Mouse (Mus musculus): ENCODE measurements around the gene Slc36a4. TPM values are rescaled to one million over a fixed set of nuclear protein-coding genes. Genes with fewer than 3 reads are reported as not detected.

Slc36a4 gene
- polyA plus RNA-seq, 1 experiment: 0.01 TPM

- H3K36me3 ChIP-seq (ENCODE audit: control insufficient read depth): no peaks in the 10 kb centered on the region
- H3K4me1 ChIP-seq (ENCODE audit: control insufficient read depth): no peaks in the 10 kb centered on the region
- TF ChIP-seq GATA1 (IDR thresholded peaks at IDR 0.05; ENCODE audit: low read length): no peak
- H3K27me3 ChIP-seq (ENCODE audit: control insufficient read depth): no peaks in the 10 kb centered on the region
- H3K4me3 ChIP-seq (replicated peaks): no peak overlapping the region
- H3K9me3 ChIP-seq (ENCODE audit: control insufficient read depth, low read length): 0 out of 2 replicates have a peak, but pooled peaks cover 3% of the 10 kb centered on the region
Observed at GRCm38 (mm10) chr9:15774911-15775310, 65.4 kb downstream of the Slc36a4 start.

GRCm38 (mm10) chr9:15781936-15782335 lies 72.4 kb downstream of the Slc36a4 start:
- Histone ChIP-seq H3K4me1 (ENCODE audit: control insufficient read depth) (no peaks in the 10 kb centered on the region), H3K4me3 (replicated peaks) (no peak overlapping the region), H3K27me3 (ENCODE audit: control insufficient read depth) (no peaks in the 10 kb centered on the region), H3K36me3 (ENCODE audit: control insufficient read depth) (no peaks in the 10 kb centered on the region), H3K9me3 (ENCODE audit: control insufficient read depth, low read length) (no peaks in the 10 kb centered on the region)
- no peak for TF ChIP-seq GATA1 (IDR thresholded peaks at IDR 0.05; ENCODE audit: low read length)
- TF ChIP-seq TAL1 (IDR thresholded peaks at IDR 0.05; ENCODE audit: low read length): no peak

GRCm38 (mm10) chr9:15786192-15786591 lies 76.7 kb downstream of the Slc36a4 start:
- H3K9me3 ChIP-seq (ENCODE audit: control insufficient read depth, low read length): no peaks in the 10 kb centered on the region
- H3K4me3 ChIP-seq (replicated peaks): no peak overlapping the region
- H3K27me3 ChIP-seq (ENCODE audit: control insufficient read depth): no peaks in the 10 kb centered on the region
- no peaks in the 10 kb centered on the region for H3K4me1 ChIP-seq (ENCODE audit: control insufficient read depth)
- TF ChIP-seq TAL1 (IDR thresholded peaks at IDR 0.05; ENCODE audit: low read length) (no peak), GATA1 (IDR thresholded peaks at IDR 0.05; ENCODE audit: low read length) (no peak)
- no peaks in the 10 kb centered on the region for H3K36me3 ChIP-seq (ENCODE audit: control insufficient read depth)

- H3K4me3 ChIP-seq (replicated peaks): no peak overlapping the region
- no peaks in the 10 kb centered on the region for H3K36me3 ChIP-seq (ENCODE audit: control insufficient read depth)
- no peaks in the 10 kb centered on the region for H3K9me3 ChIP-seq (ENCODE audit: control insufficient read depth, low read length)
- no peaks in the 10 kb centered on the region for H3K27me3 ChIP-seq (ENCODE audit: control insufficient read depth)
- no peak for TF ChIP-seq TAL1 (IDR thresholded peaks at IDR 0.05; ENCODE audit: low read length)
- no peak for TF ChIP-seq GATA1 (IDR thresholded peaks at IDR 0.05; ENCODE audit: low read length)
- H3K4me1 ChIP-seq (ENCODE audit: control insufficient read depth): no peaks in the 10 kb centered on the region
Observed at GRCm38 (mm10) chr9:15786610-15787009, 77.1 kb downstream of the Slc36a4 start.

GRCm38 (mm10) chr9:15792076-15792475 lies 82.5 kb downstream of the Slc36a4 start:
- Histone ChIP-seq H3K4me3 (replicated peaks) (no peak overlapping the region), H3K27me3 (ENCODE audit: control insufficient read depth) (no peaks in the 10 kb centered on the region), H3K36me3 (ENCODE audit: control insufficient read depth) (no peaks in the 10 kb centered on the region), H3K4me1 (ENCODE audit: control insufficient read depth) (no peaks in the 10 kb centered on the region), H3K9me3 (ENCODE audit: control insufficient read depth, low read length) (no peaks in the 10 kb centered on the region)
- TF ChIP-seq TAL1 (IDR thresholded peaks at IDR 0.05; ENCODE audit: low read length) (no peak), GATA1 (IDR thresholded peaks at IDR 0.05; ENCODE audit: low read length) (no peak)

Other genes with a start within 250 kb of the Slc36a4 start
- 0.32 and 0.99 TPM in 2 replicates for gene Smco4, start 216.3 kb upstream of the Slc36a4 start, polyA plus RNA-seq (2012)
- 0.01 TPM in 1 of 2 replicates, not detected in the other for gene Deup1, start 81.8 kb upstream of the Slc36a4 start, polyA plus RNA-seq (2012)
- not detected in 2 replicates for gene Mtnr1b, start 164.8 kb downstream of the Slc36a4 start, polyA plus RNA-seq (2012)

Measured in erythroblast, embryonic 14.5 days (primary cell).